Mouse (Mus musculus) myocyte (in vitro differentiated cells): ENCODE results near the gene Arid5b. TPM values are rescaled to one million over a fixed set of nuclear protein-coding genes. Genes with fewer than 3 reads are reported as not detected.
A peak's percentile ranks its signal among the peaks of the same experiment; 100 is the strongest.

ENCODE experiments used
- H3K27me3 ChIP-seq: one replicate; pipeline ENCODE4 v1.6.1; 2011; ENCODE audit not compliant: control insufficient read depth, insufficient read depth, insufficient read length
- H3K36me3 ChIP-seq: one replicate; pipeline ENCODE4 v1.6.1; 2011; ENCODE audit not compliant: control insufficient read depth, insufficient read depth
- H3K4me2 ChIP-seq: one replicate; pipeline ENCODE4 v1.6.1; 2011; ENCODE audit warnings: low read depth, control low read depth
- H3K4me3 ChIP-seq: one replicate; pipeline ENCODE4 v1.5.1; 2011; ENCODE audit warnings: mild to moderate bottlenecking, control low read depth, moderate library complexity
- H3K79me2 ChIP-seq: one replicate; pipeline ENCODE4 v1.6.1; 2011; ENCODE audit not compliant: control insufficient read depth, insufficient read depth
- H3ac ChIP-seq: one replicate; pipeline ENCODE4 v1.6.1; 2011; ENCODE audit not compliant: control insufficient read depth, insufficient read length
- CEBPB ChIP-seq: IDR thresholded peaks from 2 replicates; pipeline ENCODE4 v1.6.1; 2011; ENCODE audit warnings: mild to moderate bottlenecking, moderate library complexity; ENCODE audit not compliant: poor library complexity, insufficient read depth, severe bottlenecking
- E2F4 ChIP-seq: IDR thresholded peaks from one replicate; pipeline ENCODE4 v1.6.1; 2011; ENCODE audit warnings: mild to moderate bottlenecking, control low read depth, moderate library complexity; ENCODE audit not compliant: insufficient read depth
- MAX ChIP-seq: IDR thresholded peaks from one replicate; pipeline ENCODE4 v1.6.1; 2011; ENCODE audit warnings: low read depth, mild to moderate bottlenecking, control low read depth
- MYOD1 ChIP-seq, 3 experiments: IDR thresholded peaks; one replicate each; pipeline ENCODE4 v1.6.1; 2011; ENCODE audit warnings: control low read depth in 2 of 3, low read depth in 2 of 3, mild to moderate bottlenecking in 2 of 3, moderate library complexity in 1 of 3; ENCODE audit not compliant: insufficient read length in 2 of 3, control insufficient read depth in 1 of 3
- MYOG ChIP-seq, 3 experiments: IDR thresholded peaks; one replicate each; pipeline ENCODE4 v1.6.1; 2011; ENCODE audit warnings: control low read depth in 2 of 3, low read depth in 2 of 3, mild to moderate bottlenecking in 2 of 3; ENCODE audit not compliant: insufficient read length in 2 of 3, control insufficient read depth in 1 of 3, insufficient read depth in 1 of 3
- POLR2A ChIP-seq: IDR thresholded peaks from one replicate; pipeline ENCODE4 v1.6.1; 2011; ENCODE audit warnings: low read depth, mild to moderate bottlenecking, control low read depth, moderate library complexity; ENCODE audit not compliant: insufficient read length
- POLR2AphosphoS2 ChIP-seq: IDR thresholded peaks from one replicate; pipeline ENCODE4 v1.6.1; 2011; ENCODE audit warnings: low read depth, control low read depth; ENCODE audit not compliant: insufficient read length
- REST ChIP-seq: IDR thresholded peaks from one replicate; pipeline ENCODE4 v1.6.1; 2011; ENCODE audit warnings: mild to moderate bottlenecking, control low read depth, moderate library complexity; ENCODE audit not compliant: insufficient read depth, insufficient read length
- SRF ChIP-seq: IDR thresholded peaks from one replicate; pipeline ENCODE4 v1.6.1; 2011; ENCODE audit warnings: low read depth; ENCODE audit not compliant: control insufficient read depth, insufficient read length
- TCF12 ChIP-seq: IDR thresholded peaks from one replicate; pipeline ENCODE4 v1.6.1; 2011; ENCODE audit warnings: mild to moderate bottlenecking, control low read depth; ENCODE audit not compliant: poor library complexity, insufficient read depth, severe bottlenecking
- TCF3 ChIP-seq: IDR thresholded peaks from one replicate; pipeline ENCODE4 v1.6.1; 2011; ENCODE audit warnings: low read depth, control low read depth; ENCODE audit not compliant: insufficient read length
- USF1 ChIP-seq: IDR thresholded peaks from one replicate; pipeline ENCODE4 v1.6.1; 2011; ENCODE audit warnings: low read depth, mild to moderate bottlenecking, control low read depth, moderate library complexity
- polyA plus RNA-seq: library from polyadenylated mRNA; unstranded; fragments of >200 nt; fragmentation: generic; extraction: Trizol; gene quantifications from one replicate; pipeline ENCODE4 v1.2.1, GENCODE M21; 2012; ENCODE audit warnings: missing spikeins

Gene Arid5b
- polyA plus RNA-seq, 1 experiment, result 7.7 TPM

- Histone ChIP-seq H3K27me3 (no peaks in the 10 kb centered on the region), H3K4me3 (no peak overlapping the region), H3K36me3 (no peaks in the 10 kb centered on the region), H3K4me2 (peak overlapping the region; percentile 28), H3K79me2 (peaks cover 45% of the 10 kb centered on the region), H3ac (no peak overlapping the region)
- TF ChIP-seq CEBPB (no peak), E2F4 (no peak), TCF12 (no peak), POLR2A (no peak), MAX (no peak), TCF3 (no peak), MYOD1 (IDR thresholded peaks at IDR 0.05; ENCODE audit: control insufficient read depth in 1 of 3, insufficient read length in 2 of 3, low read depth in 2 of 3) (no peak), USF1 (no peak), MYOG (IDR thresholded peaks at IDR 0.05; ENCODE audit: control insufficient read depth in 1 of 3, insufficient read depth in 1 of 3, insufficient read length in 2 of 3, low read depth in 2 of 3) (no peak), REST (no peak), SRF (no peak), POLR2AphosphoS2 (no peak)
Observed at GRCm38 (mm10) chr10:68168613-68169012, 109.9 kb downstream of the Arid5b start.

- no peak for TF ChIP-seq TCF3
- TF ChIP-seq MYOG (IDR thresholded peaks at IDR 0.05; ENCODE audit: control insufficient read depth in 1 of 3, insufficient read depth in 1 of 3, insufficient read length in 2 of 3, low read depth in 2 of 3), result no peak
- Histone ChIP-seq H3K36me3 (no peaks in the 10 kb centered on the region), H3K27me3 (no peaks in the 10 kb centered on the region), H3K4me3 (no peak overlapping the region), H3ac (no peak overlapping the region), H3K79me2 (peaks cover 41% of the 10 kb centered on the region), H3K4me2 (peak overlapping the region; percentile 28)
Observed at GRCm38 (mm10) chr10:68168141-68168540, 110.4 kb downstream of the Arid5b start.

GRCm38 (mm10) chr10:68167118-68167517 lies 111.4 kb downstream of the Arid5b start:
- H3K4me2 ChIP-seq, result peak overlapping the region; percentile 93
- H3K79me2 ChIP-seq, result peaks cover 37% of the 10 kb centered on the region
- peaks cover 2% of the 10 kb centered on the region for H3K36me3 ChIP-seq
- H3K4me3 ChIP-seq, result no peak overlapping the region
- TF ChIP-seq TCF12 (no peak), MAX (no peak), MYOG (IDR thresholded peaks at IDR 0.05; ENCODE audit: control insufficient read depth in 1 of 3, insufficient read depth in 1 of 3, insufficient read length in 2 of 3, low read depth in 2 of 3) (no peak), SRF (no peak), E2F4 (no peak), TCF3 (no peak), POLR2AphosphoS2 (no peak), REST (no peak), MYOD1 (IDR thresholded peaks at IDR 0.05; ENCODE audit: control insufficient read depth in 1 of 3, insufficient read length in 2 of 3, low read depth in 2 of 3) (no peak), POLR2A (no peak), CEBPB (no peak), USF1 (no peak)
- H3ac ChIP-seq, result no peak overlapping the region
- H3K27me3 ChIP-seq, result no peaks in the 10 kb centered on the region

GRCm38 (mm10) chr10:68166695-68167086 lies 111.8 kb downstream of the Arid5b start:
- Histone ChIP-seq H3K4me2 (peak overlapping the region; percentile 93), H3ac (no peak overlapping the region), H3K36me3 (peaks cover 5% of the 10 kb centered on the region), H3K27me3 (no peaks in the 10 kb centered on the region), H3K4me3 (no peak overlapping the region), H3K79me2 (peaks cover 37% of the 10 kb centered on the region)
- TF ChIP-seq SRF (no peak), MAX (no peak), E2F4 (no peak), CEBPB (no peak), TCF3 (no peak), TCF12 (no peak), USF1 (no peak), POLR2AphosphoS2 (no peak), POLR2A (no peak), MYOD1 (IDR thresholded peaks at IDR 0.05; ENCODE audit: control insufficient read depth in 1 of 3, insufficient read length in 2 of 3, low read depth in 2 of 3) (no peak), MYOG (IDR thresholded peaks at IDR 0.05; ENCODE audit: control insufficient read depth in 1 of 3, insufficient read depth in 1 of 3, insufficient read length in 2 of 3, low read depth in 2 of 3) (no peak), REST (no peak)

GRCm38 (mm10) chr10:68165709-68166694 lies 112.5 kb downstream of the Arid5b start:
- peak overlapping the region; percentile 93 for H3K4me2 ChIP-seq
- H3K79me2 ChIP-seq, result peaks cover 37% of the 10 kb centered on the region
- H3K27me3 ChIP-seq, result no peaks in the 10 kb centered on the region
- peaks cover 5% of the 10 kb centered on the region for H3K36me3 ChIP-seq
- no peak overlapping the region for H3ac ChIP-seq
- no peak overlapping the region for H3K4me3 ChIP-seq
- TF ChIP-seq USF1 (peak; percentile 46), E2F4 (no peak), MAX (no peak), POLR2AphosphoS2 (no peak), CEBPB (no peak)
